Mouse (Mus musculus) lung, adult 2 months (tissue): ENCODE results near the gene Gramd4. TPM values are rescaled to one million over a fixed set of nuclear protein-coding genes. Genes with fewer than 3 reads are reported as not detected.

ENCODE experiments used
- DNase-seq: peaks from one replicate; pipeline ENCODE4 v3.0.0; 2022
- H3K4me1 ChIP-seq: fragments of 200-500 bp; 2 replicates; pipeline ENCODE4 v1.6.1; 2011; ENCODE audit warnings: low read length; ENCODE audit not compliant: control insufficient read depth, insufficient read depth
- H3K4me3 ChIP-seq: fragments of 200-500 bp; replicated peaks from 2 replicates; pipeline ENCODE3; 2011; ENCODE audit warnings: low read depth, mild to moderate bottlenecking, control low read depth, low read length; ENCODE audit errors: extremely low read depth
- CTCF ChIP-seq: fragments of 200-500 bp; IDR thresholded peaks from 2 replicates; pipeline ENCODE4 v1.5.1; 2011; ENCODE audit warnings: mild to moderate bottlenecking, low read length, control low read depth; ENCODE audit not compliant: insufficient read depth
- POLR2A ChIP-seq: fragments of 200-500 bp; IDR thresholded peaks from 2 replicates; pipeline ENCODE4 v1.6.1; 2011; ENCODE audit warnings: low read depth, mild to moderate bottlenecking, control low read depth, low read length, borderline replicate concordance; ENCODE audit errors: extremely low read depth
- WGBS: fragments of 180-500 bp; shearing (Covaris S2); methylation state at CpG from one replicate; pipeline ENCODE4 v1.1.7; 2018; 5-methylcytosine and 5-hydroxymethylcytosine counted together
- polyA plus RNA-seq: library from polyadenylated mRNA; depleted of rRNA; stranded (reverse); fragments of >200 nt; gene quantifications from 2 replicates; pipeline ENCODE4 v1.2.3, GENCODE M21; 2012

The Gramd4 gene
- polyA plus RNA-seq, 1 experiment, result 24.4 TPM

- Histone ChIP-seq H3K4me3 (no peak overlapping the region), H3K4me1 (peaks cover 2% of the 10 kb centered on the region; the same call in 1 of the 2 replicates)
- DNase-seq, result no peak
- no peak for TF ChIP-seq POLR2A
- 0 out of 2 replicates have a peak, but pooled peaks have one; percentile 1 for TF ChIP-seq CTCF
- WGBS, result 63% methylated on average over 14 of the region's 14 CpGs
Measured at GRCm38 (mm10) chr15:86029981-86030380, 27.5 kb upstream of the Gramd4 start.

- DNase-seq, result peak; percentile 55
- TF ChIP-seq POLR2A (no peak), CTCF (peak; percentile 60)
- H3K4me3 ChIP-seq, result peak overlapping the region; percentile 0
- H3K4me1 ChIP-seq, result peaks cover 2% of the 10 kb centered on the region; the same call in 1 of the 2 replicates
- WGBS, result 3% methylated on average over 38 of the region's 38 CpGs
Measured at GRCm38 (mm10) chr15:86032811-86033190, 24.7 kb upstream of the Gramd4 start.

GRCm38 (mm10) chr15:86033191-86033841 lies 24.2 kb upstream of the Gramd4 start, which contains the start of gene Celsr1:
Celsr1 (minus strand) TSS chr15:86033777.
- H3K4me3 ChIP-seq, result peak within 1 kb of the TSS; percentile 53
- DNase-seq, result peak; percentile 53
- WGBS, result under 1% methylated on average over 79 of the region's 80 CpGs

GRCm38 (mm10) chr15:86034021-86034523 lies 23.4 kb upstream of the Gramd4 start:
- Histone ChIP-seq H3K4me1 (peaks cover 2% of the 10 kb centered on the region; the same call in 1 of the 2 replicates), H3K4me3 (peak overlapping the region; percentile 53)
- WGBS, result under 1% methylated on average over 42 of the region's 44 CpGs
- peak; percentile 48 for DNase-seq
- TF ChIP-seq CTCF (no peak), POLR2A (peak; percentile 33; the same call in 1 of the 2 replicates)

More at GRCm38 (mm10) chr15:86033191-86033841, 24.2 kb upstream of the Gramd4 start, which contains the start of gene Celsr1:
- TF ChIP-seq CTCF (no peak), POLR2A (no peak)
- H3K4me1 ChIP-seq, result peaks cover 2% of the 10 kb centered on the region; the same call in 1 of the 2 replicates

- H3K4me3 ChIP-seq, result no peak overlapping the region
- H3K4me1 ChIP-seq, result peaks cover 2% of the 10 kb centered on the region; the same call in 1 of the 2 replicates
- DNase-seq, result peak; percentile 31
- TF ChIP-seq CTCF (no peak), POLR2A (0 out of 2 replicates have a peak, but pooled peaks have one; percentile 4)
- 25% methylated on average over 12 of the region's 12 CpGs for WGBS
Measured at GRCm38 (mm10) chr15:86034781-86035360, 22.6 kb upstream of the Gramd4 start.

DNA sequence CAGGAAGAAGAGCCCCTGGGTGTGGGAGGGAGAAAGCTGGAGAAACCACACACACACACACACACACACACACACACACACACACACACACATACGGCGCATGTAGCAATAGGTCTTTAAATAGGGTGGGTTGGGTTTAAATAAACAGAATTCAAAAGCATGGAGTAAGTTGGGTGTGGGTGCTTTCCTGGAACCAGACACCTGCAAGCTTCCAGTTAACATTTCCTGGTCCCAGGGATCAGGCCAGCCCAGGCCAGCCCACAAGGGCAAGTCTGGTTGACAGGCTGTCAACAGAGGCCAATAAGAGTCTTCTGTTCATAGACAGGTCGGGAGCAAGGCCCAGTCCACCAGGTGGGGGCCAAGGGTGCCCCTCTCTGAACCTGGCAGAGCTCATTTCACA lies 21.6 kb upstream of the Gramd4 start:
- 62% methylated on average over 3 of the region's 3 CpGs for WGBS
- Histone ChIP-seq H3K4me1 (peaks cover 2% of the 10 kb centered on the region; the same call in 1 of the 2 replicates), H3K4me3 (no peak overlapping the region)
- no peak for DNase-seq
- TF ChIP-seq CTCF (no peak), POLR2A (no peak)

GRCm38 (mm10) chr15:86038802-86039201 lies 18.7 kb upstream of the Gramd4 start:
- 3% methylated on average over 2 of the region's 2 CpGs for WGBS
- H3K4me1 ChIP-seq, result no peaks in the 10 kb centered on the region
- TF ChIP-seq CTCF (peak; percentile 94), POLR2A (no peak)
- DNase-seq, result peak; percentile 64
- no peak overlapping the region for H3K4me3 ChIP-seq

GRCm38 (mm10) chr15:86041421-86041820 lies 16.1 kb upstream of the Gramd4 start:
- DNase-seq, result no peak
- no peaks in the 10 kb centered on the region for H3K4me1 ChIP-seq
- TF ChIP-seq POLR2A, result no peak
- no peak for TF ChIP-seq CTCF
- no peak overlapping the region for H3K4me3 ChIP-seq
- 79% methylated on average over 5 of the region's 5 CpGs for WGBS

GRCm38 (mm10) chr15:86042364-86042763 lies 15.1 kb upstream of the Gramd4 start:
- Histone ChIP-seq H3K4me3 (no peak overlapping the region), H3K4me1 (no peaks in the 10 kb centered on the region)
- TF ChIP-seq POLR2A (no peak), CTCF (peak; percentile 23; the same call in 1 of the 2 replicates)
- DNase-seq, result no peak
- 13% methylated on average over 4 of the region's 4 CpGs for WGBS
